Mouse (Mus musculus) ES-Bruce4 (cell line): ENCODE results near the gene Mpc1. TPM values are rescaled to one million over a fixed set of nuclear protein-coding genes. Genes with fewer than 3 reads are reported as not detected.
"Not testable (repeated sequence)": the region's sequence is repeated elsewhere in the genome, so short reads cannot be mapped to it uniquely, and the experiment has no call there.

Experiments used
- H3K27ac ChIP-seq: 2 replicates; pipeline ENCODE4 v1.5.1; 2012; ENCODE audit warnings: low read length, inconsistent platforms; ENCODE audit not compliant: insufficient read depth
- H3K27me3 ChIP-seq: 2 replicates; pipeline ENCODE4 v1.6.1; 2012; ENCODE audit warnings: mild to moderate bottlenecking, low read length, inconsistent platforms; ENCODE audit not compliant: control insufficient read depth, poor library complexity, insufficient read depth, severe bottlenecking
- H3K36me3 ChIP-seq: 2 replicates; pipeline ENCODE4 v1.6.1; 2012; ENCODE audit warnings: inconsistent platforms, mild to moderate bottlenecking, low read length, moderate library complexity; ENCODE audit not compliant: control insufficient read depth, poor library complexity, insufficient read depth, severe bottlenecking
- H3K4me1 ChIP-seq: one replicate; pipeline ENCODE4 v1.8.1; 2011; ENCODE audit warnings: low read length; ENCODE audit not compliant: control insufficient read depth, insufficient read depth
- H3K4me3 ChIP-seq: 2 replicates; pipeline ENCODE4 v1.5.1; 2011; ENCODE audit warnings: low read depth, mild to moderate bottlenecking, low read length
- H3K9ac ChIP-seq: 2 replicates; pipeline ENCODE4 v1.6.1; 2012; ENCODE audit warnings: low read depth, mild to moderate bottlenecking, inconsistent platforms; ENCODE audit not compliant: poor library complexity, severe bottlenecking
- H3K9me3 ChIP-seq: replicated peaks from 2 replicates; pipeline ENCODE4 v1.6.1; 2012; ENCODE audit warnings: mild to moderate bottlenecking, low read length, inconsistent platforms; ENCODE audit not compliant: control insufficient read depth, poor library complexity, insufficient read depth, severe bottlenecking
- CTCF ChIP-seq: IDR thresholded peaks from one replicate; pipeline ENCODE4 v1.8.1; 2011; ENCODE audit warnings: low read depth, low read length
- EP300 ChIP-seq: IDR thresholded peaks from 2 replicates; pipeline ENCODE4 v1.6.1; 2011; ENCODE audit warnings: low read depth, low read length; ENCODE audit not compliant: insufficient read depth
- POLR2A ChIP-seq: IDR thresholded peaks from one replicate; pipeline ENCODE4 v1.8.1; 2011; ENCODE audit warnings: low read length; ENCODE audit not compliant: insufficient read depth
- polyA plus RNA-seq: library from polyadenylated mRNA; stranded (reverse); fragments of >200 nt; gene quantifications from 2 replicates; pipeline ENCODE4 v1.2.4, GENCODE M21; 2011; ENCODE audit warnings: low read depth; ENCODE audit not compliant: missing spikeins, insufficient read depth, insufficient read length

Mpc1 gene
- polyA plus RNA-seq, 1 experiment, result 10.3 TPM

GRCm38 (mm10) chr17:8328511-8329174 lies 45.9 kb downstream of the Mpc1 start:
- Histone ChIP-seq H3K4me3 (no peak overlapping the region), H3K36me3 (no peaks in the 10 kb centered on the region), H3K4me1 (no peaks in the 10 kb centered on the region), H3K9me3 (no peaks in the 10 kb centered on the region), H3K9ac (no peak overlapping the region), H3K27ac (no peak overlapping the region), H3K27me3 (no peaks in the 10 kb centered on the region)
- TF ChIP-seq CTCF, result peak; percentile 85
- no peak for TF ChIP-seq EP300

GRCm38 (mm10) chr17:8330602-8331001 lies 47.9 kb downstream of the Mpc1 start:
- Histone ChIP-seq H3K4me1 (no peaks in the 10 kb centered on the region), H3K9ac (no peak overlapping the region), H3K9me3 (no peaks in the 10 kb centered on the region), H3K4me3 (no peak overlapping the region), H3K36me3 (no peaks in the 10 kb centered on the region), H3K27ac (no peak overlapping the region), H3K27me3 (no peaks in the 10 kb centered on the region)
- no peak for TF ChIP-seq EP300
- no peak for TF ChIP-seq POLR2A
- TF ChIP-seq CTCF, result no peak

- not testable (repeated sequence) for H3K4me3 ChIP-seq, H3K4me1 ChIP-seq, H3K9ac ChIP-seq, H3K36me3 ChIP-seq, H3K27ac ChIP-seq, H3K9me3 ChIP-seq, H3K27me3 ChIP-seq
These were observed 54.5 kb downstream of the Mpc1 start, which contains the start of gene Prr18 for GRCm38 (mm10) chr17:8337159-8337558. Prr18 (plus strand) TSS chr17:8337459.

GRCm38 (mm10) chr17:8339666-8340374 lies 57.1 kb downstream of the Mpc1 start:
- Histone ChIP-seq H3K27ac (no peak overlapping the region), H3K4me3 (no peak overlapping the region; the same call in 1 of the 2 replicates), H3K27me3 (peaks cover 8% of the 10 kb centered on the region), H3K9me3 (no peaks in the 10 kb centered on the region), H3K36me3 (no peaks in the 10 kb centered on the region), H3K4me1 (no peaks in the 10 kb centered on the region), H3K9ac (0 out of 2 replicates have a peak overlapping the region, but pooled peaks have one; percentile 78)
- TF ChIP-seq POLR2A (no peak), EP300 (no peak), CTCF (no peak)

GRCm38 (mm10) chr17:8340407-8341359 lies 58.0 kb downstream of the Mpc1 start:
- Histone ChIP-seq H3K9me3 (no peaks in the 10 kb centered on the region), H3K36me3 (no peaks in the 10 kb centered on the region), H3K4me1 (no peaks in the 10 kb centered on the region), H3K9ac (peak overlapping the region; percentile 78), H3K27ac (no peak overlapping the region), H3K27me3 (peaks cover 8% of the 10 kb centered on the region), H3K4me3 (peak overlapping the region; percentile 46)
- TF ChIP-seq POLR2A, result no peak
- no peak for TF ChIP-seq CTCF
- TF ChIP-seq EP300, result no peak
